ENCODE assay signal across 21 mouse cellular contexts in the genomic region with DNA sequence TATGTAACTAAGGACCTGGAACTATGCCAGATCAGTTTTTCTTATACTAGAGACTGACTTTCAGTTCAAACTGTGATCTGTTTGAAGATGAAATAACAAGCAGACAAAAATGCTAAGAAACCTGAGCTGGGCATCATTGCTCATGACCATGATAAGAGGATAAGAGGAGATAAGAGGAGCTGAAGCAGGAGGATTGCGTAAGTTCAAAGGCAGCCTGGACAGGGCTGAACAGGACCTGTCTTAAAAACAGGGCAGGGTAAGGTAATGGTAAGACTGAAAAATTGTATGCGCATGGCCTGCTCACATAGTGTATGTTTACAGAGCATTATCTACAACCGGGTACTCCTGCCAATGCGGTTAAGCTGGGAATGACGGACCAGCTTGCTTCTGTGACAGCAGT.
DNase-seq lines count a peak whose midpoint lies in the region; ATAC-seq and TF ChIP-seq lines count a peak whose summit lies in the region.
"Had no signal": no experiment of that assay in that cellular context is flagged by ENCODE, and none has a peak within 500 bp of the region (broad histone marks: within the 10 kb centered on the region; RNA-seq: fewer than 3 reads in every experiment).

No protein-coding gene starts in this region.

- TF ChIP-seq EP300 in stomach, postnatal 0 days (optimal IDR thresholded peaks at IDR 0.05) = no peak

- H3K4me1 ChIP-seq in embryonic facial prominence, embryonic 13.5 days = peaks cover 20% of the 10 kb centered on the region
- peaks cover 14% of the 10 kb centered on the region for H3K4me1 ChIP-seq in embryonic facial prominence, embryonic 10.5 days
- peaks cover 6% of the 10 kb centered on the region; the same call in 1 of the 2 replicates for H3K4me1 ChIP-seq in lung, embryonic 14.5 days (ENCODE audit: insufficient read depth)
- no peaks in the 10 kb centered on the region for H3K4me1 ChIP-seq in stomach, postnatal 0 days (replicated peaks; ENCODE audit: control insufficient read depth, insufficient read depth)

- ATAC-seq in embryonic facial prominence, embryonic 13.5 days (ENCODE audit: insufficient number of reproducible peaks, insufficient read depth, low FRiP score, low TSS enrichment, low read depth) = no peak
- ATAC-seq in lung, embryonic 14.5 days (ENCODE audit: insufficient read depth) = no peak
- ATAC-seq in stomach, postnatal 0 days (ENCODE audit: low FRiP score, low TSS enrichment) = peak; percentile 60; the same call in 1 of the 2 replicates
- ATAC-seq: activated CD4-positive, CD25-positive, alpha-beta regulatory T cell, adult 4 months; CD4-positive, CD25-positive, alpha-beta regulatory T cell, adult 4 months; hindbrain, embryonic 16.5 days; midbrain, embryonic 16.5 days had no signal

- H3K27ac ChIP-seq in embryonic facial prominence, embryonic 13.5 days = peak overlapping the region; percentile 64
- no peak overlapping the region for H3K27ac ChIP-seq in embryonic facial prominence, embryonic 10.5 days (replicated peaks)
- H3K27ac ChIP-seq in lung, embryonic 14.5 days (ENCODE audit: low read depth) = no peak overlapping the region
- H3K27ac ChIP-seq in stomach, postnatal 0 days (replicated peaks) = no peak overlapping the region
- H3K27ac ChIP-seq: heart, embryonic 13.5 days; liver, embryonic 15.5 days had no signal

- no peak for DNase-seq in embryonic facial prominence, embryonic 10.5 days (ENCODE audit: low spot score)
- DNase-seq in lung, embryonic 14.5 days = peak; percentile 44
- DNase-seq in lung, postnatal 4 days = no peak
- DNase-seq in adipocyte (ENCODE audit: low spot score) = peak; percentile 4
- DNase-seq in stomach, postnatal 0 days (ENCODE audit: low spot score) = peak; percentile 34
- no peak for DNase-seq in ovary, postnatal 14 days (ENCODE audit: low spot score)
- DNase-seq in adrenal gland, postnatal 10 days = no peak
- DNase-seq: adrenal gland, postnatal 36 days; cerebellum, adult 11-12 months; cerebellum, postnatal 14 days; heart, postnatal 4 days; kidney, adult 2 months; kidney, postnatal 25 days had no signal

- TF ChIP-seq CTCF in lung, embryonic 14.5 days (IDR thresholded peaks at IDR 0.05; ENCODE audit: low read depth) = no peak
- no peak for TF ChIP-seq CTCF in stomach, postnatal 0 days (IDR thresholded peaks at IDR 0.05; ENCODE audit: low read depth)

- no peak overlapping the region for H3K4me2 ChIP-seq in embryonic facial prominence, embryonic 13.5 days
- no peak overlapping the region for H3K4me2 ChIP-seq in lung, embryonic 14.5 days
- H3K4me2 ChIP-seq in stomach, postnatal 0 days (replicated peaks; ENCODE audit: low read depth) = no peak overlapping the region
- H3K4me2 ChIP-seq: limb, embryonic 12.5 days; liver, embryonic 15.5 days had no signal

- 76% methylated on average over 5 of the region's 5 CpGs for WGBS in embryonic facial prominence, embryonic 13.5 days
- 89% methylated on average over 5 of the region's 5 CpGs for WGBS in embryonic facial prominence, embryonic 10.5 days
- 23% methylated on average over 5 of the region's 5 CpGs for WGBS in lung, embryonic 14.5 days
- 41% methylated on average over 5 of the region's 5 CpGs for WGBS in stomach, postnatal 0 days

- H3K27me3 ChIP-seq in embryonic facial prominence, embryonic 13.5 days = no peaks in the 10 kb centered on the region
- 0 out of 2 replicates have a peak, but pooled peaks cover 4% of the 10 kb centered on the region for H3K27me3 ChIP-seq in embryonic facial prominence, embryonic 10.5 days (replicated peaks; ENCODE audit: low read depth, poor library complexity, severe bottlenecking)
- no peaks in the 10 kb centered on the region for H3K27me3 ChIP-seq in lung, embryonic 14.5 days (ENCODE audit: insufficient read depth, low read length)
- H3K27me3 ChIP-seq in stomach, postnatal 0 days (ENCODE audit: control insufficient read depth, insufficient read depth, low read length) = no peaks in the 10 kb centered on the region
- H3K27me3 ChIP-seq: heart, embryonic 13.5 days; limb, embryonic 12.5 days; liver, embryonic 15.5 days had no signal

- no peak overlapping the region for H3K4me3 ChIP-seq in embryonic facial prominence, embryonic 13.5 days
- no peak overlapping the region for H3K4me3 ChIP-seq in embryonic facial prominence, embryonic 10.5 days
- H3K4me3 ChIP-seq in lung, embryonic 14.5 days (ENCODE audit: low read depth, low read length) = no peak overlapping the region
- H3K4me3 ChIP-seq in stomach, postnatal 0 days (ENCODE audit: low read depth, low read length) = no peak overlapping the region
- H3K4me3 ChIP-seq: heart, embryonic 13.5 days; limb, embryonic 12.5 days; liver, embryonic 15.5 days had no signal

- H3K9me3 ChIP-seq in embryonic facial prominence, embryonic 13.5 days = no peaks in the 10 kb centered on the region
- no peaks in the 10 kb centered on the region for H3K9me3 ChIP-seq in embryonic facial prominence, embryonic 10.5 days
- no peaks in the 10 kb centered on the region for H3K9me3 ChIP-seq in lung, embryonic 14.5 days (ENCODE audit: low read depth, low read length)
- no peaks in the 10 kb centered on the region for H3K9me3 ChIP-seq in stomach, postnatal 0 days (ENCODE audit: control insufficient read depth, low read length)
- H3K9me3 ChIP-seq: heart, embryonic 13.5 days; limb, embryonic 12.5 days; liver, embryonic 15.5 days had no signal

- no peaks in the 10 kb centered on the region for H3K36me3 ChIP-seq in embryonic facial prominence, embryonic 13.5 days
- no peaks in the 10 kb centered on the region for H3K36me3 ChIP-seq in embryonic facial prominence, embryonic 10.5 days (replicated peaks)
- no peaks in the 10 kb centered on the region for H3K36me3 ChIP-seq in lung, embryonic 14.5 days (ENCODE audit: insufficient read depth)
- no peaks in the 10 kb centered on the region for H3K36me3 ChIP-seq in stomach, postnatal 0 days (ENCODE audit: control insufficient read depth, insufficient read depth, low read length)
- H3K36me3 ChIP-seq: limb, embryonic 12.5 days; liver, embryonic 15.5 days had no signal

- no peak overlapping the region for H3K9ac ChIP-seq in embryonic facial prominence, embryonic 13.5 days
- no peak overlapping the region for H3K9ac ChIP-seq in lung, embryonic 14.5 days
- no peak overlapping the region for H3K9ac ChIP-seq in stomach, postnatal 0 days (ENCODE audit: low read length)
- H3K9ac ChIP-seq: heart, embryonic 13.5 days; limb, embryonic 12.5 days; liver, embryonic 15.5 days had no signal

Comparison
In these comparisons a context has a peak if more than half of its experiments do, and no peak if none do; other contexts are left out.
1. DNase-seq: peak in lung, embryonic 14.5 days (single experiment), adipocyte (single experiment) and stomach, postnatal 0 days (single experiment); none in embryonic facial prominence, embryonic 10.5 days (single experiment), lung, postnatal 4 days (0 of 2), ovary, postnatal 14 days (single experiment) and adrenal gland, postnatal 10 days (single experiment).